Mouse (Mus musculus): ENCODE measurements around the gene Gm10271. TPM values are rescaled to one million over a fixed set of nuclear protein-coding genes. Genes with fewer than 3 reads are reported as not detected.

Gm10271 gene
- polyA plus RNA-seq, 1 experiment from 2014 or later: not detected

DNA sequence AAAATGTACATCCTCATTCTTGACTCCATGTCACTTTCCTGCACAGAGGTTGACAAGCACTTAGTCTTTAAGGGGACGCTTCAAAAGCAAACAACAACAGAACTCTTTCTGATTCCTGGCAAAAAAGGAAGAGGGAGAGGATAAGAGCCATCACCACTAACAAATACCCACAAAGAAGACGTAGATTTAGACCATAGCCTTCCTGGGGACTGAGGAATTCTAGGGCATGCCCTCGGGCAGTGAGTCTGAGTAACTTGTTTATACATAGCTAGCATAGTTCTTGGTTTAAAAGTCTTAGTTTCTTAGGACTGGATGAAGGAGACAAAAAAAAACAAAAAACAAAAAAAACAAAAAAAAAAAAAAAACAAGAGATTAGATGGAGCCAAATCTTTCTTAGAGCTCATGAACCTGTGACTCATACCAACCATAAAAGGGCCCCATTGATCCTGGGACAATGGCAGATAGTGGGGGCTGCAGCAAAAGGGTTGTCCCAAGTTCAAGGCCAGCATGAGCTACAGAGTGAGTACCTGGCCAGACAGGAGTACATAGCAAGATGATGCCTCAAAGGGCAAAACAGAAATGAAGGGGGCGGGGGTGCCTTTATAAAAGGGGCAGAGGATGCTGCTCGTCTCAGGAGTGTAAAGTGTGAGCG lies 23.3 kb upstream of the Gm10271 start:
- no peak for DNase-seq (ENCODE audit: low spot score)
- H3K4me1 ChIP-seq: peaks cover 15% of the 10 kb centered on the region
- H3K27me3 ChIP-seq (ENCODE audit: insufficient read depth, poor library complexity, severe bottlenecking): no peaks in the 10 kb centered on the region
- no peaks in the 10 kb centered on the region for H3K9me3 ChIP-seq
- H3K4me3 ChIP-seq: no peak overlapping the region
- peak overlapping the region; percentile 77 for H3K27ac ChIP-seq
- no peaks in the 10 kb centered on the region for H3K36me3 ChIP-seq
- WGBS: 63% methylated on average over 6 of the region's 6 CpGs

- Histone ChIP-seq H3K27ac (no peak overlapping the region), H3K4me3 (no peak overlapping the region), H3K27me3 (ENCODE audit: insufficient read depth, poor library complexity, severe bottlenecking) (no peaks in the 10 kb centered on the region), H3K36me3 (no peaks in the 10 kb centered on the region), H3K9me3 (no peaks in the 10 kb centered on the region), H3K4me1 (peaks cover 15% of the 10 kb centered on the region)
- 82% methylated on average over 5 of the region's 5 CpGs for WGBS
- no peak for DNase-seq (ENCODE audit: low spot score)
Observed at GRCm38 (mm10) chr10:116995162-116995561, 22.8 kb upstream of the Gm10271 start.

DNA sequence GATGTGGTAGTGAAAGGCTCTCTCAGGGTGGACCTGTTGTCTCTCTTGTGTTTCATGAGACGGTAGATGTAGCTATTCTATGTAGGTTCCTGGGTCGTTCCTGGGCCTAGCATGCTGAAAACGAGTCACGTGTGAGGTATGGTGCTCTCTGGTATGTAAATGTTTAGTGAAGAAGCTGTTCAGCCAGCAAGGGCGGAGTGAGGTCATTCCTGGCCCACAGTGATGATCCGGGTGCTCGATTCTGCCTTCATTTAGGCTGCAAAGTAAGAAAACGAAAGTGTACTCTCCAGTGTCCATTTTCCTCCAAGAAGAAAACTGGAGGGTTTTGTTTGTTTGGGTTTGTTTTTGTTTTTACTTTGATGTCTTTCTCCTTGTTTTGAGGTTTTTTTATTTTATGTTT lies 21.6 kb upstream of the Gm10271 start:
- no peak overlapping the region for H3K27ac ChIP-seq
- H3K36me3 ChIP-seq: no peaks in the 10 kb centered on the region
- DNase-seq (ENCODE audit: low spot score): no peak
- no peaks in the 10 kb centered on the region for H3K9me3 ChIP-seq
- H3K4me1 ChIP-seq: peaks cover 15% of the 10 kb centered on the region
- H3K27me3 ChIP-seq (ENCODE audit: insufficient read depth, poor library complexity, severe bottlenecking): no peaks in the 10 kb centered on the region
- 87% methylated on average over 8 of the region's 8 CpGs for WGBS
- H3K4me3 ChIP-seq: no peak overlapping the region

DNA sequence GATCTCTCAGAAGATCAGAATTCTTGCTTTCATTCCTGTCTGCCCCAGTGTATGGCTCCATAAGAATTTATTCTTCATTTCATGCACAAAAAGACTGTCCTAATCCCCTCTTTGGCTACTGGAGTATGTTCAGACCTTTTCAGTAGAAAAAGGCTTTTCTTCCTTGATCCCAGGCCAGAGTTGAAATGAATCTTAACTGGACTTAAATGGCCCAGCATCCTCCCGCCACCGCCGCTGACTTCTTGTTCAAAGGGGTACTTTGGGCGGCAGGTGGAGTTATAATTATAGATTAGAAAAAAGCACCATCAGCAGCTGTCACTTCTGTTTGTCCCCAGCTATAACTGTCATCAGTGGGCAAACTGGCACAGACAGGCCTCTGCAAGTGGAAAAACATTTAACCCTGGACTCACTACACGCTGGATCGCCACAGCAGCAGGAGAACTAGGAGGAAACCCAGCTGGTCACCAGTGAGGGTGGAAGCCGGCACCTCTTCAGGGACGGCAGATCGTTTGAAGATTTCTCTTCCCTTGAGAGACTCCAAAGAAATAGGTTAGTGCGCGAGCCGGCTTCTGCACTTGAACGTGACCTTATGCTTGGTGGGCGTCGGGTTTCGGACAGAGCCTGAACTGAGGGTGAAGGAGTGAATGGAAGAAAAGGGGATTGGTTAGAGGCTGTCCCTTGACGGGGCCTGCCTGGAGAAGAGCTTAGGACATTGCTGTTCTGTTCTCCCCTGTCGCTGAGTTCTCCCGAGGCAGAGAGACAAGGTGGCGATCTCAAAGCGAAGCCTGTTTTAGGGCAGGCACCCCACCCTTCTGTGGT lies 14.1 kb upstream of the Gm10271 start, which contains the start of gene Best3:
Gene Best3 (plus strand): TSS at position 51 of the 819 bp plus-strand sequence.
- 48% methylated on average over 21 of the region's 21 CpGs for WGBS
- Histone ChIP-seq H3K9me3 (no peaks in the 10 kb centered on the region), H3K36me3 (no peaks in the 10 kb centered on the region), H3K4me1 (peaks cover 16% of the 10 kb centered on the region), H3K4me3 (no peak within 1 kb of the TSS), H3K27ac (peak within 1 kb of the TSS; percentile 48; the same call in 1 of the 2 replicates), H3K27me3 (ENCODE audit: insufficient read depth, poor library complexity, severe bottlenecking) (no peaks in the 10 kb centered on the region)
- DNase-seq (ENCODE audit: low spot score): no peak

- Histone ChIP-seq H3K27me3 (ENCODE audit: insufficient read depth, poor library complexity, severe bottlenecking) (no peaks in the 10 kb centered on the region), H3K4me3 (no peak overlapping the region), H3K9me3 (no peaks in the 10 kb centered on the region), H3K27ac (no peak overlapping the region), H3K4me1 (peaks cover 20% of the 10 kb centered on the region), H3K36me3 (no peaks in the 10 kb centered on the region)
- whole genome bisulfite sequencing: 64% methylated on average over 12 of the region's 12 CpGs
- DNase-seq (ENCODE audit: low spot score): no peak
Observed at GRCm38 (mm10) chr10:116984836-116985235, 12.4 kb upstream of the Gm10271 start.

DNA sequence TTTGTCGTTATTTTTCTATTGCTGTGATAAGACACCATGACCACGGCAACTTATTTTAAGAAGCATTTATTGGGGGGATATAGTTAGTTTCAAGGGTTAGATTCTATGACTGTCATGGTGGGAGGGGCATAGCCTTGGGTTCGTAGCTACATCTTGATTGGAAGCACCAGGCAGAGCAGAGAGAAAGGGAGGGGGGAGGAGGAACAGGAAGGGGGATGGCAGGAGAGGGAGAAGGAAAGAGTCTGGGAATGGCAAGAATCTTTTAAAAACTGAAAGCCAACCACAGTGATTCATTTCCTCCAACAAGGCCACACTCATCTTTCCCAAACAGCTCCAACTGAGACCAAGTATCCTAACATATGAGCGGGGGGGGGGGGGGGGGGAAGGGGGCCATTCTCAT lies 10.1 kb upstream of the Gm10271 start:
- Histone ChIP-seq H3K27me3 (ENCODE audit: insufficient read depth, poor library complexity, severe bottlenecking) (no peaks in the 10 kb centered on the region), H3K36me3 (no peaks in the 10 kb centered on the region), H3K4me3 (no peak overlapping the region), H3K27ac (no peak overlapping the region), H3K9me3 (no peaks in the 10 kb centered on the region), H3K4me1 (peaks cover 20% of the 10 kb centered on the region)
- 47% methylated on average over 4 of the region's 4 CpGs for WGBS
- no peak for DNase-seq (ENCODE audit: low spot score)

DNA sequence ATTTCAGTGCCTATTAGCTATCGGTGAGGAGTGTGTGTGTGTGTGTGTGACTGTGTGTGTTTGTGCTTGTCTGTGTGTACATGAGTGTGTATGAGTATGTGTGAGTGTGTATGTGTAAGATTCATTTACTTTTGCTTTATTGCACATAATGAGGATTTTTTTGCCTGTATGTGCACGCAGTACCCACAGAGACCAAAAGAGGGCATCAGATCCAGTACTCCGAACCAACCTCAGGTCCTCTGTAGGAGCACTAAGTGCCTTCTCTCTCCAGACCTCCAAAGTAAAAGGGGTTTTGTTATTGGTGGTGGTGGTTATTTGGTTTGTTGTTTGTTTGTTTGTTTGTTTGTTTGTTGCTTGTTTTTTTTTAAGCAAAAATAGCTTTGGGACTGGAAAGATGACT lies 8.5 kb upstream of the Gm10271 start:
- Histone ChIP-seq H3K4me1 (peaks cover 10% of the 10 kb centered on the region; the same call in 1 of the 2 replicates), H3K4me3 (no peak overlapping the region), H3K27ac (no peak overlapping the region), H3K9me3 (no peaks in the 10 kb centered on the region), H3K36me3 (no peaks in the 10 kb centered on the region), H3K27me3 (ENCODE audit: insufficient read depth, poor library complexity, severe bottlenecking) (no peaks in the 10 kb centered on the region)
- DNase-seq (ENCODE audit: low spot score): no peak
- 76% methylated on average over 3 of the region's 3 CpGs for WGBS

- no peak for DNase-seq (ENCODE audit: low spot score)
- Histone ChIP-seq H3K27me3 (ENCODE audit: insufficient read depth, poor library complexity, severe bottlenecking) (no peaks in the 10 kb centered on the region), H3K27ac (no peak overlapping the region), H3K36me3 (no peaks in the 10 kb centered on the region), H3K4me1 (peaks cover 10% of the 10 kb centered on the region; the same call in 1 of the 2 replicates), H3K4me3 (no peak overlapping the region), H3K9me3 (no peaks in the 10 kb centered on the region)
- WGBS: 73% methylated on average over 4 of the region's 4 CpGs
Observed at GRCm38 (mm10) chr10:116980273-116980672, 7.9 kb upstream of the Gm10271 start.

GRCm38 (mm10) chr10:116978841-116979240 lies 6.4 kb upstream of the Gm10271 start:
- DNase-seq (ENCODE audit: low spot score): no peak
- Histone ChIP-seq H3K9me3 (no peaks in the 10 kb centered on the region), H3K36me3 (no peaks in the 10 kb centered on the region), H3K27ac (no peak overlapping the region), H3K4me3 (no peak overlapping the region), H3K4me1 (peaks cover 10% of the 10 kb centered on the region; the same call in 1 of the 2 replicates), H3K27me3 (ENCODE audit: insufficient read depth, poor library complexity, severe bottlenecking) (no peaks in the 10 kb centered on the region)
- WGBS: 84% methylated on average over 9 of the region's 9 CpGs

GRCm38 (mm10) chr10:116977858-116978257 lies 5.4 kb upstream of the Gm10271 start:
- WGBS: 62% methylated on average over 2 of the region's 2 CpGs
- Histone ChIP-seq H3K36me3 (no peaks in the 10 kb centered on the region), H3K27me3 (ENCODE audit: insufficient read depth, poor library complexity, severe bottlenecking) (no peaks in the 10 kb centered on the region), H3K4me1 (peaks cover 10% of the 10 kb centered on the region; the same call in 1 of the 2 replicates), H3K27ac (no peak overlapping the region), H3K9me3 (no peaks in the 10 kb centered on the region), H3K4me3 (no peak overlapping the region)
- DNase-seq (ENCODE audit: low spot score): no peak

DNA sequence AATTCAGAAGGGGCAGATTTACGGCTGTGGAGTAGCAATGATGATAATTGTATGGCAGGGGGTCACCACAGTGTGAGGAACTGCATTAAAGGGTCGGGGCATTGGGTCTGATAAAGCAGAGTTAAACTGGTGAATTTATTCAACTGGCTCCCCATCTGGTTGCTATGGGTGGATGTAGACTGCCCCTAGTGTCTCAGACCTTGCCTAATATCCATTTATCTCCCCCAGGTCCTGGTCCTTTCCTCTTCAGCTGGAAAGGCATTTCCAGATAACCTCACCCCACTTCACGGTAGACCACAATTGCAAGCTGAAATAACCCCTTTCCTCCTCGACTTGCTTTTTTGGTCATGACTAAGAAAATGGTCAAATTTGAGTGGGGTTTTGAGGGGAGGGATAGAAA lies 5.0 kb upstream of the Gm10271 start:
- DNase-seq (ENCODE audit: low spot score): no peak
- Histone ChIP-seq H3K27me3 (ENCODE audit: insufficient read depth, poor library complexity, severe bottlenecking) (no peaks in the 10 kb centered on the region), H3K4me3 (no peak overlapping the region), H3K36me3 (no peaks in the 10 kb centered on the region), H3K27ac (no peak overlapping the region), H3K9me3 (no peaks in the 10 kb centered on the region), H3K4me1 (peaks cover 9% of the 10 kb centered on the region; the same call in 1 of the 2 replicates)
- 38% methylated on average over 4 of the region's 4 CpGs for WGBS

GRCm38 (mm10) chr10:116968741-116969140 lies 3.7 kb downstream of the Gm10271 start:
- peaks cover 17% of the 10 kb centered on the region for H3K4me1 ChIP-seq
- H3K27me3 ChIP-seq (ENCODE audit: insufficient read depth, poor library complexity, severe bottlenecking): no peaks in the 10 kb centered on the region
- H3K27ac ChIP-seq: no peak overlapping the region
- H3K4me3 ChIP-seq: no peak overlapping the region
- H3K9me3 ChIP-seq: no peaks in the 10 kb centered on the region
- no peaks in the 10 kb centered on the region for H3K36me3 ChIP-seq
- DNase-seq (ENCODE audit: low spot score): no peak
- WGBS: 87% methylated on average over 4 of the region's 4 CpGs

- no peak overlapping the region for H3K4me3 ChIP-seq
- DNase-seq (ENCODE audit: low spot score): no peak
- no peaks in the 10 kb centered on the region for H3K36me3 ChIP-seq
- H3K4me1 ChIP-seq: peaks cover 20% of the 10 kb centered on the region
- H3K27me3 ChIP-seq (ENCODE audit: insufficient read depth, poor library complexity, severe bottlenecking): no peaks in the 10 kb centered on the region
- H3K9me3 ChIP-seq: no peaks in the 10 kb centered on the region
- 67% methylated on average over 6 of the region's 6 CpGs for WGBS
- 0 out of 2 replicates have a peak overlapping the region, but pooled peaks have one; percentile 59 for H3K27ac ChIP-seq
Observed at GRCm38 (mm10) chr10:116966065-116966464, 6.3 kb downstream of the Gm10271 start.

Measured in heart, embryonic 10.5 days (tissue).